Mouse (Mus musculus) lung, embryonic 14.5 days (tissue): ENCODE results near the gene Cdk6. TPM values are rescaled to one million over a fixed set of nuclear protein-coding genes. Genes with fewer than 3 reads are reported as not detected.
A peak's percentile ranks its signal among the peaks of the same experiment; 100 is the strongest.

ENCODE experiments used
- ATAC-seq: fragments of 200-750 bp; cut with Nextera tagmentation; 2 replicates; pipeline ENCODE4 v1.8.0; 2017; ENCODE audit warnings: mild to moderate bottlenecking, moderate TSS enrichment, moderate library complexity; ENCODE audit not compliant: insufficient read depth
- DNase-seq: peaks from one replicate; pipeline ENCODE4 v3.0.0-alpha.2; 2015
- H3K27ac ChIP-seq: fragments of 300-500 bp; sonication (generic); 2 replicates; pipeline ENCODE4 v1.5.1; 2014; ENCODE audit warnings: low read depth, mild to moderate bottlenecking, moderate library complexity
- H3K27me3 ChIP-seq: fragments of 300-500 bp; sonication (generic); 2 replicates; pipeline ENCODE4 v1.6.1; 2014; ENCODE audit warnings: low read length, control low read depth; ENCODE audit not compliant: insufficient read depth
- H3K36me3 ChIP-seq: fragments of 300-500 bp; sonication (generic); 2 replicates; pipeline ENCODE4 v1.6.1; 2014; ENCODE audit warnings: control low read depth; ENCODE audit not compliant: insufficient read depth
- H3K4me1 ChIP-seq: fragments of 300-500 bp; sonication (generic); 2 replicates; pipeline ENCODE4 v1.6.1; 2014; ENCODE audit warnings: antibody characterized with exemption, control low read depth; ENCODE audit not compliant: insufficient read depth
- H3K4me2 ChIP-seq: fragments of 300-500 bp; sonication (generic); 2 replicates; pipeline ENCODE4 v1.6.1; 2014; ENCODE audit warnings: mild to moderate bottlenecking
- H3K4me3 ChIP-seq: fragments of 300-500 bp; sonication (generic); 2 replicates; pipeline ENCODE4 v1.5.1; 2014; ENCODE audit warnings: low read depth, low read length
- H3K9ac ChIP-seq: fragments of 300-500 bp; sonication (generic); 2 replicates; pipeline ENCODE4 v1.6.1; 2014
- H3K9me3 ChIP-seq: fragments of 300-500 bp; sonication (generic); 2 replicates; pipeline ENCODE4 v1.6.1; 2016; ENCODE audit warnings: low read depth, low read length, control low read depth
- CTCF ChIP-seq: IDR thresholded peaks from 2 replicates; pipeline ENCODE4 v1.5.1; 2016; ENCODE audit warnings: antibody characterized with exemption, low read depth
- WGBS: fragments of 180-500 bp; shearing (Covaris S2); extraction: QIAGEN DNeasy Blood & Tissue Kit; methylation state at CpG from one replicate; pipeline ENCODE4 v1.1.7; 2014; 5-methylcytosine and 5-hydroxymethylcytosine counted together
- polyA plus RNA-seq: library from polyadenylated mRNA; unstranded; fragments of >200 nt; fragmentation: Nextera tagmentation; extraction: Ambion mirVana; gene quantifications from 2 replicates; pipeline ENCODE4 v1.2.1, GENCODE M21; 2014

Cdk6 gene
- polyA plus RNA-seq, 1 experiment from 2014 or later: 57.8 TPM

- H3K4me2 ChIP-seq: no peak overlapping the region
- ATAC-seq: no peak
Observed at GRCm38 (mm10) chr5:3501564-3502001, 160.3 kb downstream of the Cdk6 start.

GRCm38 (mm10) chr5:3502610-3503350 lies 161.5 kb downstream of the Cdk6 start:
- H3K4me2 ChIP-seq: no peak overlapping the region
- H3K9ac ChIP-seq: no peak overlapping the region
- H3K9me3 ChIP-seq: no peaks in the 10 kb centered on the region
- ATAC-seq: peak; percentile 76
- H3K36me3 ChIP-seq: no peaks in the 10 kb centered on the region
- no peaks in the 10 kb centered on the region for H3K27me3 ChIP-seq
- WGBS: 26% methylated on average over 11 of the region's 11 CpGs
- peak; percentile 66 for DNase-seq
- peaks cover 14% of the 10 kb centered on the region for H3K4me1 ChIP-seq
- peak overlapping the region; percentile 69 for H3K27ac ChIP-seq
- no peak overlapping the region for H3K4me3 ChIP-seq
- TF ChIP-seq CTCF: no peak

More at GRCm38 (mm10) chr5:3501564-3502001, 160.3 kb downstream of the Cdk6 start:
- Histone ChIP-seq H3K27ac (peak overlapping the region; percentile 27; the same call in 1 of the 2 replicates), H3K27me3 (no peaks in the 10 kb centered on the region), H3K36me3 (no peaks in the 10 kb centered on the region), H3K9ac (no peak overlapping the region), H3K4me1 (peaks cover 14% of the 10 kb centered on the region), H3K9me3 (no peaks in the 10 kb centered on the region), H3K4me3 (no peak overlapping the region)
- WGBS: 30% methylated on average over 8 of the region's 8 CpGs
- TF ChIP-seq CTCF: no peak
- DNase-seq: no peak

GRCm38 (mm10) chr5:3503373-3503772 lies 162.1 kb downstream of the Cdk6 start:
- Histone ChIP-seq H3K27me3 (no peaks in the 10 kb centered on the region), H3K36me3 (no peaks in the 10 kb centered on the region), H3K9ac (no peak overlapping the region), H3K27ac (peak overlapping the region; percentile 69; the same call in 1 of the 2 replicates), H3K4me3 (no peak overlapping the region), H3K4me1 (peaks cover 14% of the 10 kb centered on the region), H3K4me2 (no peak overlapping the region), H3K9me3 (no peaks in the 10 kb centered on the region)
- DNase-seq (no peak), ATAC-seq (peak; percentile 21; the same call in 1 of the 2 replicates)
- 61% methylated on average over 4 of the region's 4 CpGs for WGBS
- TF ChIP-seq CTCF: no peak

GRCm38 (mm10) chr5:3503836-3504323 lies 162.6 kb downstream of the Cdk6 start:
- 67% methylated on average over 9 of the region's 9 CpGs for WGBS
- Histone ChIP-seq H3K27ac (no peak overlapping the region), H3K9ac (no peak overlapping the region), H3K4me3 (no peak overlapping the region), H3K4me2 (no peak overlapping the region), H3K9me3 (no peaks in the 10 kb centered on the region), H3K36me3 (no peaks in the 10 kb centered on the region), H3K4me1 (peaks cover 14% of the 10 kb centered on the region), H3K27me3 (no peaks in the 10 kb centered on the region)
- no peak for ATAC-seq
- no peak for DNase-seq
- TF ChIP-seq CTCF: no peak

- Histone ChIP-seq H3K36me3 (no peaks in the 10 kb centered on the region), H3K27me3 (no peaks in the 10 kb centered on the region), H3K4me3 (no peak overlapping the region), H3K27ac (no peak overlapping the region), H3K9me3 (no peaks in the 10 kb centered on the region), H3K4me1 (peaks cover 14% of the 10 kb centered on the region), H3K4me2 (no peak overlapping the region), H3K9ac (no peak overlapping the region)
- no peak for TF ChIP-seq CTCF
- WGBS: 50% methylated on average over 4 of the region's 4 CpGs
- DNase-seq: no peak
- no peak for ATAC-seq
Observed at GRCm38 (mm10) chr5:3504453-3504852, 163.2 kb downstream of the Cdk6 start.

GRCm38 (mm10) chr5:3505553-3505952 lies 164.3 kb downstream of the Cdk6 start:
- no peak for DNase-seq
- WGBS: 56% methylated on average over 2 of the region's 2 CpGs
- Histone ChIP-seq H3K4me3 (no peak overlapping the region), H3K4me2 (no peak overlapping the region), H3K27ac (no peak overlapping the region), H3K9me3 (no peaks in the 10 kb centered on the region), H3K9ac (no peak overlapping the region), H3K27me3 (no peaks in the 10 kb centered on the region), H3K4me1 (peaks cover 14% of the 10 kb centered on the region), H3K36me3 (no peaks in the 10 kb centered on the region)
- no peak for ATAC-seq
- no peak for TF ChIP-seq CTCF
